Mouse (Mus musculus): ENCODE results near the gene Slc17a3. TPM values are rescaled to one million over a fixed set of nuclear protein-coding genes. Genes with fewer than 3 reads are reported as not detected.

Slc17a3 gene
- polyA plus RNA-seq, 1 experiment from 2014 or later, result not detected

- 80% methylated on average over 3 of the region's 3 CpGs for WGBS
- ATAC-seq (replicated peaks; ENCODE audit: low FRiP score), result no peak
- no peak for DNase-seq (ENCODE audit: low spot score)
- H3K27ac ChIP-seq (ENCODE audit: low read depth, low read length), result no peak overlapping the region
- no peaks in the 10 kb centered on the region for H3K4me1 ChIP-seq (replicated peaks; ENCODE audit: control insufficient read depth, insufficient read depth, low read length)
- H3K36me3 ChIP-seq (ENCODE audit: control insufficient read depth, insufficient read depth, low read length), result no peaks in the 10 kb centered on the region
- H3K27me3 ChIP-seq (ENCODE audit: control insufficient read depth, insufficient read depth, low read length), result no peaks in the 10 kb centered on the region
- no peaks in the 10 kb centered on the region for H3K9me3 ChIP-seq (ENCODE audit: control insufficient read depth, low read length)
- no peak overlapping the region for H3K4me2 ChIP-seq (ENCODE audit: low read depth, low read length, severe bottlenecking)
- no peak overlapping the region for H3K9ac ChIP-seq (ENCODE audit: low read length)
- no peak overlapping the region for H3K4me3 ChIP-seq (ENCODE audit: low read depth, low read length)
Measured at GRCm38 (mm10) chr13:23826606-23827005, 12.6 kb upstream of the Slc17a3 start.

- no peak overlapping the region for H3K9ac ChIP-seq (ENCODE audit: low read length)
- H3K4me2 ChIP-seq (ENCODE audit: low read depth, low read length, severe bottlenecking), result no peak overlapping the region
- no peaks in the 10 kb centered on the region for H3K4me1 ChIP-seq (replicated peaks; ENCODE audit: control insufficient read depth, insufficient read depth, low read length)
- 22% methylated on average over 6 of the region's 6 CpGs for WGBS
- ATAC-seq (replicated peaks; ENCODE audit: low FRiP score), result no peak
- peak; percentile 58 for DNase-seq (ENCODE audit: low spot score)
- no peak overlapping the region for H3K27ac ChIP-seq (ENCODE audit: low read depth, low read length)
- H3K27me3 ChIP-seq (ENCODE audit: control insufficient read depth, insufficient read depth, low read length), result no peaks in the 10 kb centered on the region
- H3K4me3 ChIP-seq (ENCODE audit: low read depth, low read length), result no peak overlapping the region
- H3K36me3 ChIP-seq (ENCODE audit: control insufficient read depth, insufficient read depth, low read length), result no peaks in the 10 kb centered on the region
- no peaks in the 10 kb centered on the region for H3K9me3 ChIP-seq (ENCODE audit: control insufficient read depth, low read length)
Measured at GRCm38 (mm10) chr13:23833053-23833452, 6.2 kb upstream of the Slc17a3 start.

GRCm38 (mm10) chr13:23834836-23835235, 4.4 kb upstream of the Slc17a3 start:
- Histone ChIP-seq H3K9me3 (ENCODE audit: control insufficient read depth, low read length) (no peaks in the 10 kb centered on the region), H3K4me2 (ENCODE audit: low read depth, low read length, severe bottlenecking) (no peak overlapping the region), H3K36me3 (ENCODE audit: control insufficient read depth, insufficient read depth, low read length) (no peaks in the 10 kb centered on the region), H3K4me3 (ENCODE audit: low read depth, low read length) (no peak overlapping the region), H3K27ac (ENCODE audit: low read depth, low read length) (no peak overlapping the region), H3K9ac (ENCODE audit: low read length) (no peak overlapping the region), H3K4me1 (replicated peaks; ENCODE audit: control insufficient read depth, insufficient read depth, low read length) (no peaks in the 10 kb centered on the region), H3K27me3 (ENCODE audit: control insufficient read depth, insufficient read depth, low read length) (no peaks in the 10 kb centered on the region)
- WGBS, result 84% methylated on average over 5 of the region's 5 CpGs
- ATAC-seq (replicated peaks; ENCODE audit: low FRiP score) (no peak), DNase-seq (ENCODE audit: low spot score) (no peak)

GRCm38 (mm10) chr13:23836630-23837029, 2.6 kb upstream of the Slc17a3 start:
- ATAC-seq (replicated peaks; ENCODE audit: low FRiP score) (no peak), DNase-seq (ENCODE audit: low spot score) (no peak)
- no peaks in the 10 kb centered on the region for H3K9me3 ChIP-seq (ENCODE audit: control insufficient read depth, low read length)
- no peaks in the 10 kb centered on the region for H3K36me3 ChIP-seq (ENCODE audit: control insufficient read depth, insufficient read depth, low read length)
- WGBS, result 88% methylated on average over 5 of the region's 5 CpGs
- H3K9ac ChIP-seq (ENCODE audit: low read length), result no peak overlapping the region
- no peak overlapping the region for H3K4me2 ChIP-seq (ENCODE audit: low read depth, low read length, severe bottlenecking)
- H3K4me3 ChIP-seq (ENCODE audit: low read depth, low read length), result no peak overlapping the region
- H3K4me1 ChIP-seq (replicated peaks; ENCODE audit: control insufficient read depth, insufficient read depth, low read length), result no peaks in the 10 kb centered on the region
- no peak overlapping the region for H3K27ac ChIP-seq (ENCODE audit: low read depth, low read length)
- H3K27me3 ChIP-seq (ENCODE audit: control insufficient read depth, insufficient read depth, low read length), result no peaks in the 10 kb centered on the region

GRCm38 (mm10) chr13:23845851-23846250, 6.6 kb downstream of the Slc17a3 start:
- Histone ChIP-seq H3K36me3 (ENCODE audit: control insufficient read depth, insufficient read depth, low read length) (no peaks in the 10 kb centered on the region), H3K9me3 (ENCODE audit: control insufficient read depth, low read length) (no peaks in the 10 kb centered on the region), H3K4me1 (replicated peaks; ENCODE audit: control insufficient read depth, insufficient read depth, low read length) (no peaks in the 10 kb centered on the region), H3K27me3 (ENCODE audit: control insufficient read depth, insufficient read depth, low read length) (no peaks in the 10 kb centered on the region), H3K9ac (ENCODE audit: low read length) (no peak overlapping the region), H3K27ac (ENCODE audit: low read depth, low read length) (no peak overlapping the region), H3K4me3 (ENCODE audit: low read depth, low read length) (no peak overlapping the region), H3K4me2 (ENCODE audit: low read depth, low read length, severe bottlenecking) (no peak overlapping the region)
- DNase-seq (ENCODE audit: low spot score) (no peak), ATAC-seq (replicated peaks; ENCODE audit: low FRiP score) (no peak)
- 48% methylated on average over 4 of the region's 4 CpGs for WGBS

- Histone ChIP-seq H3K4me1 (replicated peaks; ENCODE audit: control insufficient read depth, insufficient read depth, low read length) (no peaks in the 10 kb centered on the region), H3K9me3 (ENCODE audit: control insufficient read depth, low read length) (no peaks in the 10 kb centered on the region), H3K27ac (ENCODE audit: low read depth, low read length) (no peak overlapping the region), H3K27me3 (ENCODE audit: control insufficient read depth, insufficient read depth, low read length) (no peaks in the 10 kb centered on the region), H3K4me2 (ENCODE audit: low read depth, low read length, severe bottlenecking) (no peak overlapping the region), H3K9ac (ENCODE audit: low read length) (no peak overlapping the region), H3K36me3 (ENCODE audit: control insufficient read depth, insufficient read depth, low read length) (no peaks in the 10 kb centered on the region), H3K4me3 (ENCODE audit: low read depth, low read length) (no peak overlapping the region)
- DNase-seq (ENCODE audit: low spot score) (no peak), ATAC-seq (replicated peaks; ENCODE audit: low FRiP score) (no peak)
- WGBS, result 78% methylated on average over 2 of the region's 2 CpGs
Measured at GRCm38 (mm10) chr13:23849299-23849698, 10.1 kb downstream of the Slc17a3 start.

- Histone ChIP-seq H3K4me1 (replicated peaks; ENCODE audit: control insufficient read depth, insufficient read depth, low read length) (no peaks in the 10 kb centered on the region), H3K27me3 (ENCODE audit: control insufficient read depth, insufficient read depth, low read length) (no peaks in the 10 kb centered on the region), H3K4me3 (ENCODE audit: low read depth, low read length) (no peak overlapping the region), H3K4me2 (ENCODE audit: low read depth, low read length, severe bottlenecking) (no peak overlapping the region), H3K9ac (ENCODE audit: low read length) (no peak overlapping the region), H3K27ac (ENCODE audit: low read depth, low read length) (no peak overlapping the region), H3K36me3 (ENCODE audit: control insufficient read depth, insufficient read depth, low read length) (no peaks in the 10 kb centered on the region), H3K9me3 (ENCODE audit: control insufficient read depth, low read length) (no peaks in the 10 kb centered on the region)
- no peak for DNase-seq (ENCODE audit: low spot score)
- 78% methylated on average over 3 of the region's 3 CpGs for WGBS
- ATAC-seq (replicated peaks; ENCODE audit: low FRiP score), result no peak
Measured at GRCm38 (mm10) chr13:23856401-23856800, 17.2 kb downstream of the Slc17a3 start.

GRCm38 (mm10) chr13:23861815-23862214, 22.6 kb downstream of the Slc17a3 start:
- Histone ChIP-seq H3K4me1 (replicated peaks; ENCODE audit: control insufficient read depth, insufficient read depth, low read length) (no peaks in the 10 kb centered on the region), H3K4me2 (ENCODE audit: low read depth, low read length, severe bottlenecking) (no peak overlapping the region), H3K27me3 (ENCODE audit: control insufficient read depth, insufficient read depth, low read length) (no peaks in the 10 kb centered on the region), H3K9ac (ENCODE audit: low read length) (no peak overlapping the region), H3K4me3 (ENCODE audit: low read depth, low read length) (no peak overlapping the region), H3K9me3 (ENCODE audit: control insufficient read depth, low read length) (no peaks in the 10 kb centered on the region), H3K27ac (ENCODE audit: low read depth, low read length) (no peak overlapping the region), H3K36me3 (ENCODE audit: control insufficient read depth, insufficient read depth, low read length) (no peaks in the 10 kb centered on the region)
- no peak for DNase-seq (ENCODE audit: low spot score)
- no peak for ATAC-seq (replicated peaks; ENCODE audit: low FRiP score)

GRCm38 (mm10) chr13:23864711-23865110, 25.5 kb downstream of the Slc17a3 start:
- Histone ChIP-seq H3K9ac (ENCODE audit: low read length) (no peak overlapping the region), H3K4me1 (replicated peaks; ENCODE audit: control insufficient read depth, insufficient read depth, low read length) (no peaks in the 10 kb centered on the region), H3K27me3 (ENCODE audit: control insufficient read depth, insufficient read depth, low read length) (no peaks in the 10 kb centered on the region), H3K9me3 (ENCODE audit: control insufficient read depth, low read length) (no peaks in the 10 kb centered on the region), H3K4me2 (ENCODE audit: low read depth, low read length, severe bottlenecking) (no peak overlapping the region), H3K36me3 (ENCODE audit: control insufficient read depth, insufficient read depth, low read length) (no peaks in the 10 kb centered on the region), H3K27ac (ENCODE audit: low read depth, low read length) (no peak overlapping the region), H3K4me3 (ENCODE audit: low read depth, low read length) (no peak overlapping the region)
- DNase-seq (ENCODE audit: low spot score) (no peak), ATAC-seq (replicated peaks; ENCODE audit: low FRiP score) (no peak)
- 91% methylated on average over 9 of the region's 9 CpGs for WGBS
